Mouse (Mus musculus): ENCODE measurements at regions not wholly inside any gene's neighbourhood (a gene's known extent, or its start where the extent isn't known, plus 50 kb on each side); places are given as distances from the start of the nearest gene placed in this dataset.

GRCm38 (mm10) chr12:112274026-112274425 lies 128.0 kb downstream of the Kif26a start:
- no peak overlapping the region for H3K9ac ChIP-seq
- H3K27ac ChIP-seq, result no peak overlapping the region
- 74% methylated on average over 6 of the region's 6 CpGs for WGBS

GRCm38 (mm10) chr12:112274756-112275155 lies 128.7 kb downstream of the Kif26a start:
- Histone ChIP-seq H3K27me3 (peaks cover 5% of the 10 kb centered on the region; the same call in 1 of the 2 replicates), H3K9ac (no peak overlapping the region), H3K4me1 (peaks cover 35% of the 10 kb centered on the region), H3K27ac (no peak overlapping the region), H3K4me3 (no peak overlapping the region), H3K4me2 (replicated peaks) (0 out of 2 replicates have a peak overlapping the region, but pooled peaks have one; percentile 11), H3K36me3 (no peaks in the 10 kb centered on the region), H3K9me3 (no peaks in the 10 kb centered on the region)
- WGBS, result 13% methylated on average over 11 of the region's 11 CpGs
- ATAC-seq (ENCODE audit: insufficient number of reproducible peaks, insufficient read depth, low FRiP score, low TSS enrichment), result no peak

More at GRCm38 (mm10) chr12:112274026-112274425, 128.0 kb downstream of the Kif26a start:
- Histone ChIP-seq H3K27me3 (peaks cover 2% of the 10 kb centered on the region; the same call in 1 of the 2 replicates), H3K36me3 (no peaks in the 10 kb centered on the region), H3K4me2 (replicated peaks) (no peak overlapping the region), H3K4me1 (peaks cover 35% of the 10 kb centered on the region), H3K9me3 (no peaks in the 10 kb centered on the region), H3K4me3 (no peak overlapping the region)
- no peak for ATAC-seq (ENCODE audit: insufficient number of reproducible peaks, insufficient read depth, low FRiP score, low TSS enrichment)

- Histone ChIP-seq H3K27me3 (peaks cover 5% of the 10 kb centered on the region; the same call in 1 of the 2 replicates), H3K4me2 (replicated peaks) (no peak overlapping the region), H3K9ac (no peak overlapping the region), H3K9me3 (no peaks in the 10 kb centered on the region), H3K4me1 (peaks cover 35% of the 10 kb centered on the region), H3K27ac (no peak overlapping the region), H3K4me3 (no peak overlapping the region), H3K36me3 (no peaks in the 10 kb centered on the region)
- no peak for ATAC-seq (ENCODE audit: insufficient number of reproducible peaks, insufficient read depth, low FRiP score, low TSS enrichment)
- WGBS, result 45% methylated on average over 7 of the region's 7 CpGs
Measured at GRCm38 (mm10) chr12:112276651-112277050, 130.6 kb downstream of the Kif26a start.

- Histone ChIP-seq H3K4me2 (replicated peaks) (no peak overlapping the region), H3K27ac (no peak overlapping the region), H3K4me1 (peaks cover 35% of the 10 kb centered on the region), H3K36me3 (no peaks in the 10 kb centered on the region), H3K9me3 (no peaks in the 10 kb centered on the region), H3K9ac (no peak overlapping the region), H3K27me3 (peaks cover 5% of the 10 kb centered on the region; the same call in 1 of the 2 replicates), H3K4me3 (no peak overlapping the region)
- WGBS, result 34% methylated on average over 14 of the region's 14 CpGs
- no peak for ATAC-seq (ENCODE audit: insufficient number of reproducible peaks, insufficient read depth, low FRiP score, low TSS enrichment)
Measured at GRCm38 (mm10) chr12:112277511-112277910, 131.5 kb downstream of the Kif26a start.

- no peaks in the 10 kb centered on the region for H3K9me3 ChIP-seq
- no peak overlapping the region for H3K4me2 ChIP-seq (replicated peaks)
- no peaks in the 10 kb centered on the region for H3K27me3 ChIP-seq
- H3K9ac ChIP-seq, result no peak overlapping the region
- 51% methylated on average over 15 of the region's 15 CpGs for WGBS
- ATAC-seq (ENCODE audit: insufficient number of reproducible peaks, insufficient read depth, low FRiP score, low TSS enrichment), result no peak
- no peak overlapping the region for H3K4me3 ChIP-seq
- H3K36me3 ChIP-seq, result no peaks in the 10 kb centered on the region
- peaks cover 20% of the 10 kb centered on the region; the same call in 1 of the 2 replicates for H3K4me1 ChIP-seq
- H3K27ac ChIP-seq, result no peak overlapping the region
Measured at GRCm38 (mm10) chr12:112285096-112285495, 139.1 kb downstream of the Kif26a start.

- H3K36me3 ChIP-seq, result no peaks in the 10 kb centered on the region
- H3K9ac ChIP-seq, result no peak overlapping the region
- ATAC-seq (ENCODE audit: insufficient number of reproducible peaks, insufficient read depth, low FRiP score, low TSS enrichment), result no peak
- no peaks in the 10 kb centered on the region for H3K27me3 ChIP-seq
- 77% methylated on average over 3 of the region's 3 CpGs for WGBS
- no peaks in the 10 kb centered on the region for H3K9me3 ChIP-seq
- H3K4me1 ChIP-seq, result peaks cover 21% of the 10 kb centered on the region; the same call in 1 of the 2 replicates
- no peak overlapping the region for H3K4me3 ChIP-seq
- H3K27ac ChIP-seq, result no peak overlapping the region
- H3K4me2 ChIP-seq (replicated peaks), result no peak overlapping the region
Measured at GRCm38 (mm10) chr12:112288786-112289185, 142.8 kb downstream of the Kif26a start.

- WGBS, result 88% methylated on average over 9 of the region's 9 CpGs
- Histone ChIP-seq H3K9me3 (no peaks in the 10 kb centered on the region), H3K9ac (no peak overlapping the region), H3K27ac (no peak overlapping the region), H3K4me1 (peaks cover 19% of the 10 kb centered on the region; the same call in 1 of the 2 replicates), H3K36me3 (no peaks in the 10 kb centered on the region), H3K4me3 (no peak overlapping the region), H3K27me3 (no peaks in the 10 kb centered on the region), H3K4me2 (replicated peaks) (no peak overlapping the region)
- ATAC-seq (ENCODE audit: insufficient number of reproducible peaks, insufficient read depth, low FRiP score, low TSS enrichment), result no peak
Measured at GRCm38 (mm10) chr12:112290299-112290698, 144.3 kb downstream of the Kif26a start.

GRCm38 (mm10) chr12:112291748-112292561 lies 145.9 kb downstream of the Kif26a start:
- H3K27ac ChIP-seq, result no peak overlapping the region
- H3K9ac ChIP-seq, result no peak overlapping the region
- H3K36me3 ChIP-seq, result no peaks in the 10 kb centered on the region
- ATAC-seq (ENCODE audit: insufficient number of reproducible peaks, insufficient read depth, low FRiP score, low TSS enrichment), result no peak
- WGBS, result 73% methylated on average over 16 of the region's 16 CpGs
- no peak overlapping the region for H3K4me2 ChIP-seq (replicated peaks)
- H3K4me1 ChIP-seq, result peaks cover 33% of the 10 kb centered on the region; the same call in 1 of the 2 replicates
- H3K9me3 ChIP-seq, result no peaks in the 10 kb centered on the region
- H3K27me3 ChIP-seq, result no peaks in the 10 kb centered on the region
- H3K4me3 ChIP-seq, result no peak overlapping the region

- Histone ChIP-seq H3K4me3 (no peak overlapping the region), H3K36me3 (no peaks in the 10 kb centered on the region), H3K9me3 (no peaks in the 10 kb centered on the region), H3K4me1 (peaks cover 33% of the 10 kb centered on the region; the same call in 1 of the 2 replicates), H3K27ac (no peak overlapping the region), H3K27me3 (no peaks in the 10 kb centered on the region), H3K9ac (no peak overlapping the region), H3K4me2 (replicated peaks) (no peak overlapping the region)
- WGBS, result 74% methylated on average over 13 of the region's 13 CpGs
- no peak for ATAC-seq (ENCODE audit: insufficient number of reproducible peaks, insufficient read depth, low FRiP score, low TSS enrichment)
Measured at GRCm38 (mm10) chr12:112293105-112293504, 147.1 kb downstream of the Kif26a start.

GRCm38 (mm10) chr12:112295337-112295941 lies 149.4 kb downstream of the Kif26a start:
- no peak for ATAC-seq (ENCODE audit: insufficient number of reproducible peaks, insufficient read depth, low FRiP score, low TSS enrichment)
- Histone ChIP-seq H3K9ac (no peak overlapping the region), H3K27me3 (peaks cover 3% of the 10 kb centered on the region; the same call in 1 of the 2 replicates)

GRCm38 (mm10) chr12:112298521-112298920 lies 152.5 kb downstream of the Kif26a start:
- peaks cover 48% of the 10 kb centered on the region for H3K4me1 ChIP-seq
- 81% methylated on average over 8 of the region's 8 CpGs for WGBS
- no peaks in the 10 kb centered on the region for H3K36me3 ChIP-seq
- H3K27ac ChIP-seq, result no peak overlapping the region
- H3K4me3 ChIP-seq, result no peak overlapping the region
- no peaks in the 10 kb centered on the region for H3K9me3 ChIP-seq
- peaks cover 3% of the 10 kb centered on the region; the same call in 1 of the 2 replicates for H3K27me3 ChIP-seq
- H3K9ac ChIP-seq, result no peak overlapping the region
- no peak overlapping the region for H3K4me2 ChIP-seq (replicated peaks)
- ATAC-seq (ENCODE audit: insufficient number of reproducible peaks, insufficient read depth, low FRiP score, low TSS enrichment), result no peak

More at GRCm38 (mm10) chr12:112295337-112295941, 149.4 kb downstream of the Kif26a start:
- H3K36me3 ChIP-seq, result no peaks in the 10 kb centered on the region
- H3K9me3 ChIP-seq, result no peaks in the 10 kb centered on the region
- no peak overlapping the region for H3K27ac ChIP-seq
- H3K4me1 ChIP-seq, result peaks cover 36% of the 10 kb centered on the region
- no peak overlapping the region for H3K4me2 ChIP-seq (replicated peaks)
- no peak overlapping the region for H3K4me3 ChIP-seq
- WGBS, result 78% methylated on average over 6 of the region's 6 CpGs

- H3K4me3 ChIP-seq, result no peak overlapping the region
- no peak overlapping the region for H3K27ac ChIP-seq
- H3K4me2 ChIP-seq (replicated peaks), result no peak overlapping the region
- whole genome bisulfite sequencing, result 56% methylated on average over 5 of the region's 5 CpGs
- H3K4me1 ChIP-seq, result peaks cover 48% of the 10 kb centered on the region
- no peaks in the 10 kb centered on the region for H3K36me3 ChIP-seq
- H3K9me3 ChIP-seq, result no peaks in the 10 kb centered on the region
- peaks cover 3% of the 10 kb centered on the region; the same call in 1 of the 2 replicates for H3K27me3 ChIP-seq
- no peak overlapping the region for H3K9ac ChIP-seq
- ATAC-seq (ENCODE audit: insufficient number of reproducible peaks, insufficient read depth, low FRiP score, low TSS enrichment), result no peak
Measured at GRCm38 (mm10) chr12:112299089-112299488, 153.1 kb downstream of the Kif26a start.
